Mouse (Mus musculus): ENCODE results near the gene Syngr3. TPM values are rescaled to one million over a fixed set of nuclear protein-coding genes. Genes with fewer than 3 reads are reported as not detected.

Gene Syngr3
- polyA plus RNA-seq, 1 experiment from 2014 or later = 11.9 TPM

DNA sequence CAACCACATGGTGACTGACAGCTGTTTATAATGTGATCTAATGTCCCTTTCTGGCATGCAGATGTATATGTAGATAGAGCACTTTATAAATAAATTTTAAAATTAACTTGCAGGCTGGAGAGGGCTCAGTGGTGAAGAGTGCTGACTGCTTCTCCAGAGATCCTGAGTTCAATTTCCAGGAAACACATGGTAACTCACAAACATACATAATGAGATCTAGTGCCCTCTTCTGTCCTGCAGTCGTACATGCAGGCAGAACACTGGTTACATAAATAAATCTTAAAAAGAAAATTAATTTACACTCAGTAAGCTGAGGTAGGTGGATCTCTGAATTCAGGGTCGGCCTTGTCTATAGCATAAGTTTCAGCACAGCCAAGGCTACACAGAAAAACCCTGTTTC, 18.9 kb upstream of the Syngr3 start:
- no peaks in the 10 kb centered on the region; the same call in 1 of the 2 replicates for H3K4me1 ChIP-seq (replicated peaks; ENCODE audit: control insufficient read depth, insufficient read depth, low read length)
- H3K36me3 ChIP-seq (ENCODE audit: control insufficient read depth, insufficient read depth, low read length) = peaks cover 13% of the 10 kb centered on the region; the same call in 1 of the 2 replicates
- no peak for DNase-seq (ENCODE audit: low spot score)
- H3K9ac ChIP-seq (ENCODE audit: low read depth, low read length) = no peak overlapping the region
- WGBS = 35% methylated on average over 2 of the region's 2 CpGs
- no peaks in the 10 kb centered on the region for H3K27me3 ChIP-seq (ENCODE audit: control insufficient read depth, insufficient read depth, low read length)
- H3K27ac ChIP-seq (ENCODE audit: low read depth, low read length) = no peak overlapping the region
- no peak for ATAC-seq (ENCODE audit: low FRiP score)
- H3K4me2 ChIP-seq (replicated peaks; ENCODE audit: low read depth, low read length) = no peak overlapping the region
- H3K9me3 ChIP-seq (ENCODE audit: control insufficient read depth, low read length) = no peaks in the 10 kb centered on the region
- no peak overlapping the region for H3K4me3 ChIP-seq (ENCODE audit: low read depth, low read length)

DNA sequence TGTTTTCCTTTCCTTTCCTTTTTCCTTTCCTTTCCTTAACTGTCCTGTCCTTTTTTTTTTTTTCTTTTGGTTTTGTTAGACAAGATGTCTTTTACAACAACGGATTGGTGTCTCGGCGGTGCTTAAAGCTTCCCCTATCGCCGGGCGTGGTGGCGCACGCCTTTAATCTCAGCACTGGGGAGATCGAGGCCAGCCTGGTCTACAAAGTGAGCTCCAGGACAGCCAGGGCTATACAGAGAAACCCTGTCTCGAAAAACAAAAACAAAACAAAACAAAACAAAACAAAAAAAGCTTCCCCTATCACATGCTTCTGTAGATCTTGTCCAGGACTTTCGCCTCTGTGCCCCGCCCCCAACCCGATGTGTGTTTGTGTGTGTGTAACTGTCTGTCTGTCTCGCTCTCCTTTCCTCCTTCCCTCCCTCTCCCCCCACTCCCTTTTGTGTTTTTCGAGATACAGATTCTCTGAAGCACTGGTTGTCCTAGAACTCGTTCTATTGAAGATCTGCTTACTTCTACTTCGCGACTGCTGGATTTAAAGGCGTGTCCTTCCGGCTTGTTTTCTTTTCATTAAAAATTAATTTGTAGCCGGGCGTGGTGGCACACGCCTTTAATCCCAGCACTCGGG, 18.2 kb upstream of the Syngr3 start:
- Histone ChIP-seq H3K36me3 (ENCODE audit: control insufficient read depth, insufficient read depth, low read length) (peaks cover 13% of the 10 kb centered on the region; the same call in 1 of the 2 replicates), H3K27me3 (ENCODE audit: control insufficient read depth, insufficient read depth, low read length) (no peaks in the 10 kb centered on the region), H3K9ac (ENCODE audit: low read depth, low read length) (peak overlapping the region; percentile 51), H3K4me1 (replicated peaks; ENCODE audit: control insufficient read depth, insufficient read depth, low read length) (no peaks in the 10 kb centered on the region; the same call in 1 of the 2 replicates), H3K27ac (ENCODE audit: low read depth, low read length) (0 out of 2 replicates have a peak overlapping the region, but pooled peaks have one; percentile 27), H3K4me3 (ENCODE audit: low read depth, low read length) (peak overlapping the region; percentile 42), H3K4me2 (replicated peaks; ENCODE audit: low read depth, low read length) (peak overlapping the region; percentile 55), H3K9me3 (ENCODE audit: control insufficient read depth, low read length) (no peaks in the 10 kb centered on the region)
- 6% methylated on average over 24 of the region's 24 CpGs for WGBS
- ATAC-seq (ENCODE audit: low FRiP score) = peak; percentile 63
- no peak for DNase-seq (ENCODE audit: low spot score)

DNA sequence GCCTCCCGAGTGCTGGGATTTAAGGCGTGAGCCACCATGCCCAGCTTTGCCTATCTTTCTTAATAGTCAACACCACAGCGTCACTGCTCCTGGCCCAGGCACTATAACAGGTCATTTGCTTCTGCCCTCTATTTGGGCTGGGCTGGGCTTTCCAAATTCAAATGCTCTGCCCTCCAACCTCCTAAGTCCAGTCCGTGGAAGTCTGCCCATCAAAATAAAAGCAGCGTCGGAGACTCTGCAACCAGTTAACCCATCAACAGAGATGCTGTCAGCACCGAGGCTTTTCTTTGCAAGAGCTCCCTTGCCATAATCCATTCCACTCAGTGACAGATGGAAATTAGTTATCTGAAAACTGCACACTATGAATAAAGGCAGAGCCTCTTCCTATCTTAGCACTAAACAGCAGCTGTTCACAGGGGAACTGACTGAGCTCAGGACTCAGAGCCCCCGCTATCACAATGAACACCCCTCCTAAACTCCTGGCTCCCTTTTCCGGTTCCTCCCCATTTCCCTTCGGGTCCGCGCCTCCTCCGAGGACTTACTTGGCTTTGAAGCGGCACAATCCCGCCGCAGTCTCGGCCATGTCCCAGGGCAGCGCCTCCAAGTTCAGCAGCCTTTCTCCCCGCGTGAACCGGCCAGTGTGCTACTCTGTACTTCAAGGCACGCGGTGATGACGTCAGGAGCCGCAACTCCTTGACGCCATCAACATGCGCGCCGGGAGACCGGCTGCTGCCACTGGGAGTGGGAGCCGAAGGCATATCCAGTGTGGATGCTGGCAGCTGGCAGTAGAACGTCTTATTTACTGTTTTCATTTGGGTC, 17.4 kb upstream of the Syngr3 start, which contains the start of gene Tbl3:
Gene Tbl3, minus strand, starts transcription at position 679 of the 819 bp plus-strand sequence.
- 0 out of 2 replicates have a peak within 1 kb of the TSS, but pooled peaks have one; percentile 27 for H3K27ac ChIP-seq (ENCODE audit: low read depth, low read length)
- peaks cover 13% of the 10 kb centered on the region; the same call in 1 of the 2 replicates for H3K36me3 ChIP-seq (ENCODE audit: control insufficient read depth, insufficient read depth, low read length)
- peak; percentile 98 for DNase-seq (ENCODE audit: low spot score)
- H3K9ac ChIP-seq (ENCODE audit: low read depth, low read length) = peak within 1 kb of the TSS; percentile 51
- peak within 1 kb of the TSS; percentile 42 for H3K4me3 ChIP-seq (ENCODE audit: low read depth, low read length)
- peak within 1 kb of the TSS; percentile 55 for H3K4me2 ChIP-seq (replicated peaks; ENCODE audit: low read depth, low read length)
- no peaks in the 10 kb centered on the region; the same call in 1 of the 2 replicates for H3K4me1 ChIP-seq (replicated peaks; ENCODE audit: control insufficient read depth, insufficient read depth, low read length)
- WGBS = 5% methylated on average over 32 of the region's 32 CpGs
- H3K9me3 ChIP-seq (ENCODE audit: control insufficient read depth, low read length) = no peaks in the 10 kb centered on the region
- ATAC-seq (ENCODE audit: low FRiP score) = peak; percentile 86
- no peaks in the 10 kb centered on the region for H3K27me3 ChIP-seq (ENCODE audit: control insufficient read depth, insufficient read depth, low read length)

DNA sequence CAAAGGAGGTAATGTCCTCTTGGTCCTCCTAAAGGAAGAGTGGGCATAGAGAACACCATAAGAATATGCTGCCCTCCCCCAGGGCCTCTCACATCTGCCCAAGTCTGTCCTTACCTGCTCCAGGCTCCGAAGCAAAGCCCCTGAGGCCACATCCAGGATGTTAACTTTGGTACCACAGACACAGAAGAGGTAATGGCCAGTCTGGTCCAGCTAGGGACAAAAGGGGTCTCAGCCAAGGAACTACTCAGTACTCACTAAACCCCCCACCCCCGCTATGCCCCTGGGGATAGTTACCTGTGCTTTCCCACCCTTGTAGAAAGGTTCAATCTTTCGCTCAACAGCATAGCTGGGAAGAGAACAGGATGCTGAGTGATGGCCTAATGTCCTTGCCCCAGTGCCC, 16.1 kb upstream of the Syngr3 start:
- H3K36me3 ChIP-seq (ENCODE audit: control insufficient read depth, insufficient read depth, low read length) = peaks cover 21% of the 10 kb centered on the region; the same call in 1 of the 2 replicates
- no peaks in the 10 kb centered on the region; the same call in 1 of the 2 replicates for H3K4me1 ChIP-seq (replicated peaks; ENCODE audit: control insufficient read depth, insufficient read depth, low read length)
- no peak overlapping the region for H3K9ac ChIP-seq (ENCODE audit: low read depth, low read length)
- WGBS = 95% methylated on average over 3 of the region's 3 CpGs
- no peak overlapping the region for H3K27ac ChIP-seq (ENCODE audit: low read depth, low read length)
- H3K27me3 ChIP-seq (ENCODE audit: control insufficient read depth, insufficient read depth, low read length) = no peaks in the 10 kb centered on the region
- H3K4me3 ChIP-seq (ENCODE audit: low read depth, low read length) = no peak overlapping the region
- ATAC-seq (ENCODE audit: low FRiP score) (no peak), DNase-seq (ENCODE audit: low spot score) (no peak)
- no peak overlapping the region for H3K4me2 ChIP-seq (replicated peaks; ENCODE audit: low read depth, low read length)
- H3K9me3 ChIP-seq (ENCODE audit: control insufficient read depth, low read length) = no peaks in the 10 kb centered on the region

DNA sequence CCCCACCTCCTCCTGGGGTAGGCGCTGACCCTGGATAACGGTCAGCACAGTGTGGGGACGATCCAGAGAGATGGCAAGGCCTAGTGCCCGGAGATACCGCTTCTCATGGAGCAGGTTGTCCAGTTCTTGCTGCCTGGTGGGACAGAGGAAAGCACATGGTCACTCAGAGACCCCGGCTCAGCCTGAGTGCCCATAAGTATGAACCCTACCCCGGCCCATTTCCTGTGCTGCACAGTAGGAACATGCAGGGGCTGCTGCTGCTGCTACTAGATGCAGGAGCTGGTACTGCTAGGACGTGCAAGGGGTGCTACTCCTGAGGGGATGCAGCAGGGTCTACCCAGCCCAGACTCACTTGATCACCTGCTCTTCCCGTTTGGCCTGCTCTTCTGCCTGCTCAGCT, 11.5 kb upstream of the Syngr3 start:
- no peaks in the 10 kb centered on the region for H3K9me3 ChIP-seq (ENCODE audit: control insufficient read depth, low read length)
- no peaks in the 10 kb centered on the region for H3K27me3 ChIP-seq (ENCODE audit: control insufficient read depth, insufficient read depth, low read length)
- H3K27ac ChIP-seq (ENCODE audit: low read depth, low read length) = no peak overlapping the region
- no peaks in the 10 kb centered on the region for H3K4me1 ChIP-seq (replicated peaks; ENCODE audit: control insufficient read depth, insufficient read depth, low read length)
- H3K4me3 ChIP-seq (ENCODE audit: low read depth, low read length) = no peak overlapping the region
- ATAC-seq (ENCODE audit: low FRiP score) (no peak), DNase-seq (ENCODE audit: low spot score) (no peak)
- 0 out of 2 replicates have a peak overlapping the region, but pooled peaks have one; percentile 5 for H3K9ac ChIP-seq (ENCODE audit: low read depth, low read length)
- 90% methylated on average over 9 of the region's 9 CpGs for WGBS
- no peak overlapping the region for H3K4me2 ChIP-seq (replicated peaks; ENCODE audit: low read depth, low read length)
- peaks cover 21% of the 10 kb centered on the region; the same call in 1 of the 2 replicates for H3K36me3 ChIP-seq (ENCODE audit: control insufficient read depth, insufficient read depth, low read length)

DNA sequence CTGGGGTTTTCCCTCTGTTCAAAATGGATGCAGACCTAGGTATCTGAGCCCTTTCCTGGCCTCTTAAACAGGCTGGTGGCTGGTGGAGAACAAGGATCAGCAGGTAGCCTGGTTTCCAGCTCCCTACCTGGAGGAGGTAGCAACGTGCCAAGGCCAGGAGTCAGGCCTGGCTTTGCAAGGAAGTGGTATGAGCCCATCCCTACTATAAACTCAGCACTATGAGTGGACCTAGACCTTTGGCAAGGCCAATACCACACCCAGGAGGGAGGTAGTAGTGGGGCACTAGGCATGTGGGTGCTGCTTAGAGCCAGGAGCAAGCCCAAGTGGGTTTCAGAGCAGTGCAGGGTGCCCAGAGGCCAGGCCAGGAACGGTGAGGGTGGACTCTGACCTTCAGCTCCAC, 9.7 kb upstream of the Syngr3 start:
- Histone ChIP-seq H3K9me3 (ENCODE audit: control insufficient read depth, low read length) (no peaks in the 10 kb centered on the region), H3K9ac (ENCODE audit: low read depth, low read length) (no peak overlapping the region), H3K4me2 (replicated peaks; ENCODE audit: low read depth, low read length) (no peak overlapping the region), H3K27me3 (ENCODE audit: control insufficient read depth, insufficient read depth, low read length) (no peaks in the 10 kb centered on the region), H3K36me3 (ENCODE audit: control insufficient read depth, insufficient read depth, low read length) (peaks cover 12% of the 10 kb centered on the region; the same call in 1 of the 2 replicates), H3K4me1 (replicated peaks; ENCODE audit: control insufficient read depth, insufficient read depth, low read length) (no peaks in the 10 kb centered on the region; the same call in 1 of the 2 replicates), H3K4me3 (ENCODE audit: low read depth, low read length) (no peak overlapping the region), H3K27ac (ENCODE audit: low read depth, low read length) (no peak overlapping the region)
- 88% methylated on average over 2 of the region's 2 CpGs for WGBS
- ATAC-seq (ENCODE audit: low FRiP score) (no peak), DNase-seq (ENCODE audit: low spot score) (no peak)

DNA sequence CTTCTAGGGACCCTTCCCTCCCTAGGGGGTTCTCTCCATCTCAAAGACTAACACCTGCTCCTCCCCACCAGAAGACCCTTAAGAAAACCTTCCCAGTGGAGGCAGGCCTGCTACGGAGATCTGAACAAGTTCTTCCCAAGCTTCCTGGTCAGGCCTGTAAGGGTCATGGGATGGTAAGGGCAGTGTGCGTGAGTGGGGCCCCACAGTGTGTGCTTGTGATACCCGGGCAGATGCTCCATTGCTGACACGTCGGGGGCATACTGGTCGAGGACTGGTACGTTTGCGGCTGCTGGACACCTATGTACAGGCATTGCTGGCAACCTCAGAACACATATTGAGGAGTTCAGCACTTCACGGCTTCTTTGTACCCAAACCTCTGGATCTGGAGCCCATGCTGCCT, 9.0 kb upstream of the Syngr3 start:
- Histone ChIP-seq H3K4me2 (replicated peaks; ENCODE audit: low read depth, low read length) (no peak overlapping the region), H3K9me3 (ENCODE audit: control insufficient read depth, low read length) (no peaks in the 10 kb centered on the region), H3K27ac (ENCODE audit: low read depth, low read length) (no peak overlapping the region), H3K9ac (ENCODE audit: low read depth, low read length) (no peak overlapping the region), H3K36me3 (ENCODE audit: control insufficient read depth, insufficient read depth, low read length) (peaks cover 8% of the 10 kb centered on the region; the same call in 1 of the 2 replicates), H3K4me1 (replicated peaks; ENCODE audit: control insufficient read depth, insufficient read depth, low read length) (no peaks in the 10 kb centered on the region; the same call in 1 of the 2 replicates), H3K4me3 (ENCODE audit: low read depth, low read length) (no peak overlapping the region), H3K27me3 (ENCODE audit: control insufficient read depth, insufficient read depth, low read length) (no peaks in the 10 kb centered on the region)
- 61% methylated on average over 9 of the region's 9 CpGs for WGBS
- no peak for ATAC-seq (ENCODE audit: low FRiP score)
- no peak for DNase-seq (ENCODE audit: low spot score)

DNA sequence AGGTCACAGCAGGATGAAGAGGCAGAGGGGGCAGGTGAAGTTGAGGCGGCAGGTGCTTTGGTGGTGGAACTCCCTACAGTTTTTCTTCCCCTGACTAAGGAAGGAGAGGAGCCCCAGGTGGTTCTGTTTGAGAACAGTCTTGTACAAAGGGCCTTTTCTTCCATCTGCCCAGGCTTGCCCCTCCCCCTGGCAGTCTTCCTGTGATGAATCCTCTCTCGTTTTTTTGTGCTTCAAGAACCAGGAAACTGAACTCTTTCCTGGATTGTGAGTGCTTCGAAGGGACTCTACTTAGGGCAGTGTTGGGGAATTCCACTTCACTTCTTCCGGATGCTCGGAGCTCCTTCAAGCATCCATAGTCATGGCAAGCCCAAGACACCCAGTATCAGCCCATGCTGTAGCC, 8.2 kb upstream of the Syngr3 start:
- Histone ChIP-seq H3K27me3 (ENCODE audit: control insufficient read depth, insufficient read depth, low read length) (no peaks in the 10 kb centered on the region), H3K4me1 (replicated peaks; ENCODE audit: control insufficient read depth, insufficient read depth, low read length) (no peaks in the 10 kb centered on the region; the same call in 1 of the 2 replicates), H3K4me2 (replicated peaks; ENCODE audit: low read depth, low read length) (no peak overlapping the region), H3K27ac (ENCODE audit: low read depth, low read length) (no peak overlapping the region), H3K9ac (ENCODE audit: low read depth, low read length) (no peak overlapping the region), H3K4me3 (ENCODE audit: low read depth, low read length) (no peak overlapping the region), H3K9me3 (ENCODE audit: control insufficient read depth, low read length) (no peaks in the 10 kb centered on the region), H3K36me3 (ENCODE audit: control insufficient read depth, insufficient read depth, low read length) (peaks cover 8% of the 10 kb centered on the region; the same call in 1 of the 2 replicates)
- 11% methylated on average over 5 of the region's 5 CpGs for WGBS
- DNase-seq (ENCODE audit: low spot score) (no peak), ATAC-seq (ENCODE audit: low FRiP score) (no peak)

Data from hindbrain, embryonic 11.5 days (tissue).